Mouse (Mus musculus) ES-E14 (cell line): Measurements from ENCODE around the gene Ccdc149.

ENCODE experiments used
- CHD2 ChIP-seq: IDR thresholded peaks from 2 replicates; pipeline ENCODE4 v1.6.1; 2014; ENCODE audit warnings: mild to moderate bottlenecking, low read depth, low read length, inconsistent platforms
- HCFC1 ChIP-seq: IDR thresholded peaks from 2 replicates; pipeline ENCODE4 v1.6.1; 2012; ENCODE audit warnings: low read length, inconsistent platforms, borderline replicate concordance; ENCODE audit not compliant: insufficient read depth
- MAFK ChIP-seq: IDR thresholded peaks from 2 replicates; pipeline ENCODE4 v1.6.1; 2014; ENCODE audit warnings: mild to moderate bottlenecking, low read depth, low read length, inconsistent platforms; ENCODE audit not compliant: insufficient read depth
- ZC3H11A ChIP-seq: IDR thresholded peaks from 2 replicates; pipeline ENCODE4 v1.6.1; 2012; ENCODE audit warnings: low read depth, mild to moderate bottlenecking, inconsistent platforms, low read length, borderline replicate concordance
- ZNF384 ChIP-seq: IDR thresholded peaks from 2 replicates; pipeline ENCODE4 v1.6.1; 2012; ENCODE audit warnings: low read depth, low read length, inconsistent platforms

GRCm38 (mm10) chr5:52408668-52409315 lies 62.5 kb downstream of the Ccdc149 start:
- TF ChIP-seq MAFK (no peak), ZC3H11A (no peak), CHD2 (no peak), HCFC1 (no peak), ZNF384 (no peak)
